In genomic region chr11:71945098-71945413, GRCm38 (mm10) we compare ENCODE assay signal across 17 mouse cellular contexts.
"Had no signal": no experiment of that assay in that cellular context is flagged by ENCODE, and none has a peak within 500 bp of the region (broad histone marks: within the 10 kb centered on the region; RNA-seq: fewer than 3 reads in every experiment).

No protein-coding gene starts in this region.

- H3K9ac ChIP-seq: limb, embryonic 13.5 days; liver, embryonic 13.5 days; neural tube, embryonic 12.5 days; neural tube, embryonic 15.5 days had no signal

- ATAC-seq: intestine, postnatal 0 days had no signal

- H3K36me3 ChIP-seq: limb, embryonic 10.5 days; limb, embryonic 13.5 days; liver, embryonic 13.5 days; neural tube, embryonic 12.5 days; neural tube, embryonic 15.5 days had no signal

- H3K27me3 ChIP-seq: limb, embryonic 13.5 days; liver, embryonic 13.5 days; neural tube, embryonic 12.5 days; neural tube, embryonic 15.5 days had no signal

- H3K27ac ChIP-seq: limb, embryonic 10.5 days; limb, embryonic 13.5 days; liver, embryonic 13.5 days; neural tube, embryonic 12.5 days; neural tube, embryonic 15.5 days; stomach, postnatal 0 days had no signal

- H3K9me3 ChIP-seq: limb, embryonic 10.5 days; limb, embryonic 13.5 days; liver, embryonic 13.5 days; neural tube, embryonic 12.5 days; neural tube, embryonic 15.5 days had no signal

- H3K4me2 ChIP-seq: limb, embryonic 13.5 days; liver, embryonic 13.5 days; neural tube, embryonic 12.5 days; neural tube, embryonic 15.5 days had no signal

- H3K4me3 ChIP-seq: limb, embryonic 10.5 days; limb, embryonic 13.5 days; liver, embryonic 13.5 days; neural tube, embryonic 12.5 days; neural tube, embryonic 15.5 days had no signal

- DNase-seq: kidney, adult 2 months; kidney, postnatal 10 days; kidney, postnatal 36 days; liver; liver, embryonic 13.5 days; lung, adult 2 months; lung, postnatal 14 days; lung, postnatal 4 days; thymus, adult 2 months; thymus, postnatal 14 days; thymus, postnatal 4 days had no signal

- H3K4me1 ChIP-seq: limb, embryonic 10.5 days; limb, embryonic 13.5 days; liver, embryonic 13.5 days; neural tube, embryonic 12.5 days; neural tube, embryonic 15.5 days had no signal
